Mouse (Mus musculus) heart, embryonic 13.5 days (tissue): ENCODE measurements around the gene Dnmbp. TPM values are rescaled to one million over a fixed set of nuclear protein-coding genes. Genes with fewer than 3 reads are reported as not detected.

Experiments
- ATAC-seq: fragments of 200-750 bp; cut with Nextera tagmentation; 2 replicates; pipeline ENCODE4 v1.8.0; 2017; ENCODE audit warnings: moderate TSS enrichment; ENCODE audit not compliant: insufficient number of reproducible peaks, low FRiP score, low TSS enrichment; ENCODE audit errors: extremely low read depth
- H3K27ac ChIP-seq: fragments of 300-500 bp; sonication (generic); replicated peaks from 2 replicates; pipeline ENCODE4 v1.5.1; 2015; ENCODE audit warnings: moderate library complexity, mild to moderate bottlenecking, inconsistent platforms
- H3K27me3 ChIP-seq: fragments of 300-500 bp; sonication (generic); replicated peaks from 2 replicates; pipeline ENCODE4 v1.6.1; 2015; ENCODE audit warnings: mild to moderate bottlenecking, inconsistent platforms
- H3K36me3 ChIP-seq: fragments of 300-500 bp; sonication (generic); 2 replicates; pipeline ENCODE4 v1.6.1; 2015; ENCODE audit warnings: mild to moderate bottlenecking, inconsistent platforms
- H3K4me1 ChIP-seq: fragments of 300-500 bp; sonication (generic); 2 replicates; pipeline ENCODE4 v1.6.1; 2015; ENCODE audit warnings: inconsistent platforms
- H3K4me2 ChIP-seq: fragments of 300-500 bp; sonication (generic); 2 replicates; pipeline ENCODE4 v1.6.1; 2015; ENCODE audit warnings: inconsistent platforms, mild to moderate bottlenecking, moderate library complexity
- H3K4me3 ChIP-seq: fragments of 300-500 bp; sonication (generic); 2 replicates; pipeline ENCODE4 v1.5.1; 2015; ENCODE audit warnings: moderate library complexity, mild to moderate bottlenecking, inconsistent platforms
- H3K9ac ChIP-seq: fragments of 300-500 bp; sonication (generic); 2 replicates; pipeline ENCODE4 v1.6.1; 2015; ENCODE audit warnings: inconsistent platforms, mild to moderate bottlenecking, moderate library complexity
- H3K9me3 ChIP-seq: fragments of 300-500 bp; sonication (generic); 2 replicates; pipeline ENCODE4 v1.6.1; 2016; ENCODE audit warnings: inconsistent platforms
- WGBS: fragments of 180-500 bp; shearing (Covaris S2); methylation state at CpG from one replicate; pipeline ENCODE4 v1.1.7; 2015; ENCODE audit warnings: mixed read lengths; 5-methylcytosine and 5-hydroxymethylcytosine counted together
- polyA plus RNA-seq: library from polyadenylated mRNA; unstranded; fragments of >200 nt; fragmentation: Nextera tagmentation; extraction: Ambion mirVana; gene quantifications from 2 replicates; pipeline ENCODE4 v1.2.1, GENCODE M21; 2015

Dnmbp gene
- polyA plus RNA-seq, 1 experiment from 2014 or later: 10.5 TPM

DNA sequence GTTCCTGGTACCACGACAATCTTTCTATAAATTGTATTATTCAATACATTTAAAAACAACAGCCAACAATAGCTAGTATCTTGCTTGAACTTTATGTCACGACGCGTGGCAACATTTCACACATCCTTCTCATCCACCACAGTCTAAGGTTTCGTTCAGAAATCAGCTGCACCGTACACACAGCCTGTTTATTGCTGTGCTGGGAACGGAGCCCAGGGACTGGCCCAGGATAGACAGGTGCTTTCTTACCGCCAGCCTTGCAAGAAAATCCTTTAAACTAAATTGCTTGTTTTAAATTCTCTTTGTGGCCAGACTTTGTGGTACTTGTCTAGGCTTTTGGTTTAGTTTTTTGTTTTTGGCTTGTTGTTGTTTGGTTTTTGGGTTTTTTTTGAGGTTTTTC, 62.6 kb downstream of the Dnmbp start:
- 81% methylated on average over 8 of the region's 8 CpGs for WGBS
- no peak overlapping the region for H3K4me3 ChIP-seq
- no peak overlapping the region for H3K4me2 ChIP-seq
- H3K9ac ChIP-seq: no peak overlapping the region
- no peaks in the 10 kb centered on the region for H3K27me3 ChIP-seq
- no peak overlapping the region for H3K27ac ChIP-seq
- ATAC-seq: no peak
- H3K9me3 ChIP-seq: peaks cover 4% of the 10 kb centered on the region; the same call in 1 of the 2 replicates
- peaks cover 25% of the 10 kb centered on the region for H3K36me3 ChIP-seq
- peaks cover 37% of the 10 kb centered on the region for H3K4me1 ChIP-seq

GRCm38 (mm10) chr19:43875996-43876395, 64.0 kb downstream of the Dnmbp start:
- H3K9me3 ChIP-seq: no peaks in the 10 kb centered on the region
- H3K27ac ChIP-seq: no peak overlapping the region
- WGBS: 46% methylated on average over 2 of the region's 2 CpGs
- ATAC-seq: no peak
- no peak overlapping the region for H3K4me3 ChIP-seq
- no peak overlapping the region for H3K9ac ChIP-seq
- peaks cover 37% of the 10 kb centered on the region for H3K4me1 ChIP-seq
- peaks cover 39% of the 10 kb centered on the region for H3K36me3 ChIP-seq
- no peak overlapping the region for H3K4me2 ChIP-seq
- H3K27me3 ChIP-seq: no peaks in the 10 kb centered on the region

DNA sequence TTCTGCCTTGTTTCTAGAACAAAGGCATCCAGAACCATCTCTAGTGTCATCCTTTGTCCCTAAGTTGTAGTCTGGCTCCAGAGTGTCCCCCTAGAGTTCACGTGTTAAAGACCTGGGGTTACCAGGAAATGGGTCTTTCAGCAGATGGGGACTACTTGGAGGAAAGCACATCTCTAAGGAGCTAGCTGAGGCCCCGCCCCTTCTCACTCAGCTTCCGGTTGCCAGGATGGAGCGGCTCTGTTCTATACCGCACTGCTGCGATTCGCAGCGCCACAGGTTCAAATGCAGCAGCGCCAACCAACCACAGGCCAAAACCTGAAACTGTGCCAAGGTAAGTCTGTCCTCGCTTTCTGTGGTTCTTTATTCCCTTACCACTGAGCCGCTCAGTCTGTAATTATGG, 65.6 kb downstream of the Dnmbp start:
- Histone ChIP-seq H3K27me3 (no peaks in the 10 kb centered on the region), H3K9ac (no peak overlapping the region), H3K36me3 (peaks cover 55% of the 10 kb centered on the region), H3K9me3 (no peaks in the 10 kb centered on the region), H3K4me3 (no peak overlapping the region), H3K4me2 (no peak overlapping the region), H3K27ac (no peak overlapping the region), H3K4me1 (peaks cover 30% of the 10 kb centered on the region)
- no peak for ATAC-seq
- 82% methylated on average over 11 of the region's 11 CpGs for WGBS

- ATAC-seq: no peak
- Histone ChIP-seq H3K4me3 (no peak overlapping the region), H3K9me3 (no peaks in the 10 kb centered on the region), H3K4me2 (no peak overlapping the region), H3K36me3 (peaks cover 94% of the 10 kb centered on the region), H3K4me1 (no peaks in the 10 kb centered on the region), H3K27me3 (no peaks in the 10 kb centered on the region), H3K9ac (no peak overlapping the region), H3K27ac (no peak overlapping the region)
- 85% methylated on average over 4 of the region's 4 CpGs for WGBS
Observed at GRCm38 (mm10) chr19:43870418-43870817, 69.6 kb downstream of the Dnmbp start.

DNA sequence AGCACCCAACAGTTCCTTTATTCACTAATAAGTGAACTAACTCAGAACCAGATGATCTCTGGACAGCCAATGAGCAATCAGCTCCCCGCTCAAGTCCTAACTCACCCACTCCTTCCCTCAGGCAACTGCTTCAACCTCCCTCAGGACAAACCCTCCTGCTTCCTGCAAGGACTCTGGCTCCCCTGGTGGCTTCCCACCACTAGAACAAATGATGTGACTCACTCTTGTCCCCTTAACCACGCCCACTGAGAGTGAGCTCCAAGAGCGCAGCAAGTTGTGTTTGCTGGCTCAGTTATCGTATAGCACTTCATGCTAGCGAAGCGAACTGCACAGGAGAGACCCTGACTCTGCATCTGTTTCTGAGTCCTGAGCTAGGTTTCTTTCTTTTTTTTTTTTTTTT, 82.6 kb downstream of the Dnmbp start:
- no peak for ATAC-seq
- Histone ChIP-seq H3K4me2 (no peak overlapping the region), H3K9ac (no peak overlapping the region), H3K27me3 (no peaks in the 10 kb centered on the region), H3K4me1 (peaks cover 5% of the 10 kb centered on the region), H3K36me3 (peaks cover 89% of the 10 kb centered on the region), H3K27ac (no peak overlapping the region), H3K9me3 (no peaks in the 10 kb centered on the region), H3K4me3 (no peak overlapping the region)
- 66% methylated on average over 6 of the region's 6 CpGs for WGBS

DNA sequence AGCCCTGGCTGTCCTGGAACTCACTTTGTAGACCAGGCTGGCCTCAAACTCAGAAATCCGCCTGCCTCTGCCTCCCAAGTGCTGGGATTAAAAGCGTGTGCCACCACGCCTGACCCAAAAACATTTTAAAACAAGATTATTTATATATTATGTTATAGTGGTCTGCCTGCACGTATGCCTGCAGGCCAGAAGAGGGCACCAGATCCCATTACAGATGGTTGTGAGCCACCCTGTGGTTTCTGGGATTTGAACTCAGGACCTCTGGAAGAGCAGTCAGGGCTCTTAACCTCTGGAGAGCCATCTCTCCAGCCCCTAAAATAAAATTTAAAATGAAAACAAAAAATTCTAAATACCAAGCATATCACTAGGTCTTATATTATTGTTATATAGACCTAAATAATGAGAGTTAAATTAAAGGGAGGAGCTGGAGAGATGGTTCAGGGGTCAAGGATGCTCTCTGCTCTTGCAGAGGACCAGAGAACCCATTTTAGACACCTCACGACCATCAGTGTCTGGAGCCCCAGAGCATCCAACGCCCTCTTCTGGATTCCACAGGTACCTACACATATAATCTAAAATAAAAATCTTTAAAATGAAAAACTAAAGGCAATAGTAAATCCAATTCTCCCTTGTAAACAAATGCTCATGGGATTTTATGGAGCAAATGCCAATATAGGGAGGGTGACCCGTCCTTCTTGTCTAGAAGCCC, 87.0 kb downstream of the Dnmbp start:
- 74% methylated on average over 7 of the region's 7 CpGs for WGBS
- no peaks in the 10 kb centered on the region for H3K27me3 ChIP-seq
- peaks cover 89% of the 10 kb centered on the region for H3K36me3 ChIP-seq

DNA sequence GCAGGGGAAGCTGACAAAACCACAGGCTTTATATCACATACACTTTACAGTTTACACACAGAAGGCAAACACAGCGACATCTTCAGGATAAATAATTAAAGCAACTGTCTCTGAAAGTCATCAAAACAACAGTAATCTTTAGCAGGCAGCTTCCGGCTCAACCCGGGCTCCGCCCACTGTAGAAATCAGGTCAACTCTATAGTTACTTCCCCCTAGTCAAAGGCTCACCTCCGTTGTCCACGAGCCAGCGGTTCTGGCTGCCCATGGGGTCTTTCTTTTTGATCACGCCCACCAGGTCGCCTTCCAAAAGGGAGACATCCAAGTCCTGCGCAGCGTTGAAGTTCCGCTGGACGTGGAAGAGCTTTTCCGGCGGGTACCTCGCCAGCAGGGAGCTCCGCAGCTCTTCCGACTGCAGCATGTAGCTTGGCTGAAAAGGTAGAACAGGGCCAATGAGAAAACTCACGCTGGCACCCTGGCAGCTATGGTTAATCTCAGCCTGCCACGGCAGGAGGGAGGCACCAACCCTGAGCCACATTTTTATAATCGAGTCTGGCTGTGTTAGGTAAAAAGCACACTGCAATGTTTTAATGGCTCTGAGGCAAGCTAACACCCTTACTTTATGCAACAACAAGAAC, 87.9 kb downstream of the Dnmbp start:
- H3K27ac ChIP-seq: no peak overlapping the region
- H3K36me3 ChIP-seq: peaks cover 97% of the 10 kb centered on the region
- 80% methylated on average over 21 of the region's 21 CpGs for WGBS
- H3K4me3 ChIP-seq: no peak overlapping the region
- peaks cover 5% of the 10 kb centered on the region for H3K4me1 ChIP-seq
- H3K27me3 ChIP-seq: no peaks in the 10 kb centered on the region
- no peak for ATAC-seq
- H3K4me2 ChIP-seq: no peak overlapping the region
- no peak overlapping the region for H3K9ac ChIP-seq
- H3K9me3 ChIP-seq: no peaks in the 10 kb centered on the region

More for the DNA sequence above, 87.0 kb downstream of the Dnmbp start:
- ATAC-seq: no peak
- H3K4me2 ChIP-seq: no peak overlapping the region
- H3K9me3 ChIP-seq: no peaks in the 10 kb centered on the region
- H3K27ac ChIP-seq: no peak overlapping the region
- H3K4me1 ChIP-seq: peaks cover 5% of the 10 kb centered on the region
- no peak overlapping the region for H3K9ac ChIP-seq
- H3K4me3 ChIP-seq: no peak overlapping the region

DNA sequence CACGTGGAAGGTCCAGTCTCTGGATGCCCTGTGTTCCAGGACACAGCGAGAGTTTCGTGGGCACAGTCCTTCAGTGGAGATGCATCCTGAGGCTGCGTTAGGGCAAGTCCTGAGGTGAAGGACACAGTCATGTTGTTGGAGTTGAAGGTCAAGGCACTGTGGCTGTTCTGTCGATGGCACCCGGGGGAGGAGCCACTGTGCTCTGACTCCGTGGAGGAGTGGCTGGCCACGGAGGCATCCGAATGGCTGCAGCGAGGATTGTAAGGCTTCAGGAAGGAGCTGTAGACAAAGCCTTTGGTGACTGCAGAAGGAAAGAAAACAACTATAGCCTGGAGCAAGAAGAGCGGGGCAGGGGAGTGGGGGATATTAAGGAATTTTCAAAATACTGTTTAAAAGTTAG, 90.0 kb downstream of the Dnmbp start:
- no peak for ATAC-seq
- Histone ChIP-seq H3K27me3 (no peaks in the 10 kb centered on the region), H3K36me3 (peaks cover 96% of the 10 kb centered on the region), H3K4me3 (no peak overlapping the region), H3K9me3 (no peaks in the 10 kb centered on the region), H3K9ac (no peak overlapping the region), H3K4me2 (no peak overlapping the region), H3K27ac (no peak overlapping the region), H3K4me1 (no peaks in the 10 kb centered on the region)
- 87% methylated on average over 11 of the region's 11 CpGs for WGBS

DNA sequence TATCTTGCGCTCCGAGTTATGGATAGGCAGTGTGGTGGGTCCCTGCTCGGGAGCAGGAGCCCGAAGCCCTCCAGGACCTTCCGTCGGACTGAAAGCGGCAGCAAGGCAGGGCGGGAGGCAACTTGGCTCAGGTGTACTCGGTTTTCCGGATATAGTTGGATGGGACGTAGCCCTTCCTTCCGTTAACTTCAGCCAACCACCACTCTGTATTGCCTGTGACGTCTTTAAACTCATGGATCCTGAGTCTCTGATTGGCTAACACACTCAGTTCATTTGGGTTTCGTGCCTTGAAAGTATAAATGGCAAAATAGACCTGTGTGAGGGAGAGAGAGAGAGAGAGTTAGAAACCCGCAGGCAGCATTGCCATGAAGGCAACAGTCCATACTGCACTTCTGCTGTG, 92.0 kb downstream of the Dnmbp start:
- Histone ChIP-seq H3K27me3 (no peaks in the 10 kb centered on the region), H3K4me2 (no peak overlapping the region), H3K36me3 (peaks cover 88% of the 10 kb centered on the region), H3K9ac (no peak overlapping the region), H3K4me1 (no peaks in the 10 kb centered on the region), H3K4me3 (no peak overlapping the region), H3K27ac (no peak overlapping the region), H3K9me3 (no peaks in the 10 kb centered on the region)
- WGBS: 92% methylated on average over 15 of the region's 15 CpGs
- no peak for ATAC-seq

GRCm38 (mm10) chr19:43847056-43847455, 92.9 kb downstream of the Dnmbp start:
- peaks cover 80% of the 10 kb centered on the region for H3K36me3 ChIP-seq
- 82% methylated on average over 15 of the region's 15 CpGs for WGBS

GRCm38 (mm10) chr19:43845331-43845908, 94.6 kb downstream of the Dnmbp start:
- no peak overlapping the region for H3K4me2 ChIP-seq
- H3K27me3 ChIP-seq: no peaks in the 10 kb centered on the region
- H3K4me3 ChIP-seq: no peak overlapping the region
- peaks cover 64% of the 10 kb centered on the region for H3K36me3 ChIP-seq
- no peaks in the 10 kb centered on the region for H3K4me1 ChIP-seq
- H3K27ac ChIP-seq: no peak overlapping the region
- ATAC-seq: no peak
- WGBS: 54% methylated on average over 7 of the region's 7 CpGs
- no peaks in the 10 kb centered on the region for H3K9me3 ChIP-seq
- no peak overlapping the region for H3K9ac ChIP-seq

More at GRCm38 (mm10) chr19:43847056-43847455, 92.9 kb downstream of the Dnmbp start:
- H3K27ac ChIP-seq: no peak overlapping the region
- H3K9ac ChIP-seq: no peak overlapping the region
- no peaks in the 10 kb centered on the region for H3K27me3 ChIP-seq
- no peaks in the 10 kb centered on the region for H3K9me3 ChIP-seq
- no peak for ATAC-seq
- H3K4me1 ChIP-seq: no peaks in the 10 kb centered on the region
- H3K4me2 ChIP-seq: no peak overlapping the region
- no peak overlapping the region for H3K4me3 ChIP-seq
